Mouse (Mus musculus) embryonic facial prominence, embryonic 10.5 days (tissue): ENCODE results near the gene Tenm2. TPM values are rescaled to one million over a fixed set of nuclear protein-coding genes. Genes with fewer than 3 reads are reported as not detected.

Experiments
- DNase-seq: peaks from one replicate; pipeline ENCODE4 v3.0.0-alpha.2; 2017; ENCODE audit warnings: low spot score
- H3K27ac ChIP-seq: fragments of 300-500 bp; sonication (generic); replicated peaks from 2 replicates; pipeline ENCODE4 v1.5.1; 2016; ENCODE audit warnings: mild to moderate bottlenecking
- H3K27me3 ChIP-seq: fragments of 300-500 bp; sonication (generic); replicated peaks from 2 replicates; pipeline ENCODE4 v1.6.1; 2016; ENCODE audit warnings: low read depth, mild to moderate bottlenecking; ENCODE audit not compliant: poor library complexity, severe bottlenecking
- H3K36me3 ChIP-seq: fragments of 300-500 bp; sonication (generic); replicated peaks from 2 replicates; pipeline ENCODE4 v1.6.1; 2016; ENCODE audit warnings: mild to moderate bottlenecking, moderate library complexity
- H3K4me1 ChIP-seq: fragments of 300-500 bp; sonication (generic); 2 replicates; pipeline ENCODE4 v1.6.1; 2016
- H3K4me3 ChIP-seq: fragments of 300-500 bp; sonication (generic); 2 replicates; pipeline ENCODE4 v1.5.1; 2016; ENCODE audit warnings: mild to moderate bottlenecking, moderate library complexity
- H3K9me3 ChIP-seq: fragments of 300-500 bp; sonication (generic); 2 replicates; pipeline ENCODE4 v1.6.1; 2016; ENCODE audit warnings: mild to moderate bottlenecking
- WGBS: fragments of 180-500 bp; shearing (Covaris S2); methylation state at CpG from one replicate; pipeline ENCODE4 v1.1.7; 2016; 5-methylcytosine and 5-hydroxymethylcytosine counted together
- polyA plus RNA-seq: library from polyadenylated mRNA; unstranded; fragments of >200 nt; fragmentation: Nextera tagmentation; extraction: Ambion mirVana; gene quantifications from 2 replicates; pipeline ENCODE4 v1.2.1, GENCODE M21; 2016

Tenm2 gene
- polyA plus RNA-seq, 1 experiment from 2014 or later = 1.8 TPM

DNA sequence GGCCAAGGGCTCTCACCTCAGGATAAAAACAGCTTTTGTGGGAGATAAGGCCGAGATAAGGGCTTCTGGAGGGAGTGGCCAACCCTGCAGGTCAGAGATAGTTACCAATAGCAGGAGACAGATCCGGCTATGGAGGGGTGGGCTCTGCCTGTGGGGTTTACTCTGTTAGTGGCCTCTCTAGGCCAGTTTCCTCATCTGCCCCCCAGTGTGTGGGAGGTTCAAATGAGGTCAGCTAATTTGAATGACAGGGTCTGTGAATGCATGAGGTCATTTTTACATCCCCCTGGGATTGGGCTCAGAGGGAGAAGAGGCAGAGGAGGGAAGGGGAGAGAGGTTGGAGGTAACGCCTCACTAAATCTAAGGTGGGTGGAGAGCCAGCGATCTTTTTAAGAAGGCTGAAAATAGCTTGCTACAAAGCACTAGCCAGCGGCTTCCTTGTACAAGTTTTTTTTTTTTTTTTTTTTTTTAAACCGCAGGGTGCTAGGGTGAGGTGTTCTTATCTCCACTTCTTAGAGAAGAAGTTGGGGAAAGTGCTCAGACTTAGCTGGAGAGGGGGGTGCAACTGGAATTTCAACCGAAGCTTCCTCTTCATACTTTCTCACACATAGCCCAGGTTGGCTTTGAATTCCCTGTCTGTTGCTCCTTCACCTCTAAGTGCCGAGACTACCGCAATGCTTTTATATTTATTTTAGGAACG is 1235.0 kb downstream of the Tenm2 start:
- Histone ChIP-seq H3K36me3 (no peaks in the 10 kb centered on the region), H3K9me3 (no peaks in the 10 kb centered on the region), H3K27ac (peak overlapping the region; percentile 14; the same call in 1 of the 2 replicates), H3K4me1 (peaks cover 31% of the 10 kb centered on the region), H3K27me3 (peaks cover 43% of the 10 kb centered on the region), H3K4me3 (peak overlapping the region; percentile 48)
- DNase-seq = no peak
- 2% methylated on average over 10 of the region's 10 CpGs for WGBS

DNA sequence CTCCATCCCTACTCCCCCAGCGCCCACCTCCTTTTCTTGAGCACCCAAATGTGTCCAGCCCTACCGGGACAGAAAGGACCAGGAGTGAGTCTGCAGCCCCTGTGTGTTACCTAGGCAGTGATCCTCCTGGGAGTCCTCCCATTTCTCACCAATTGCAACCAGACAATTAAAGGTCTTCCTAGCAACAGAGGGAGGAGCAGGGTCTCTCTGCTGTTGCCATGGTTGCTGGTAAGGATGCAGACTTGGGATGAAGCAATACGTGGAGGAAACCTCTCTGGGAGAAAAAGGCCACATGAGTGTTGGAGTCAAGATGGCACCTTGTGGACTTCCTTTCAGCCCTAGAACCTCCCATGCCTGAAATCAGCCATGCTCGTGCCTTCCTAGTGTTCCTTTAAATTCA is 1235.7 kb downstream of the Tenm2 start:
- 7% methylated on average over 4 of the region's 4 CpGs for WGBS
- DNase-seq = no peak
- Histone ChIP-seq H3K9me3 (no peaks in the 10 kb centered on the region), H3K36me3 (no peaks in the 10 kb centered on the region), H3K4me3 (no peak overlapping the region), H3K27me3 (peaks cover 43% of the 10 kb centered on the region), H3K4me1 (peaks cover 31% of the 10 kb centered on the region), H3K27ac (no peak overlapping the region)

DNA sequence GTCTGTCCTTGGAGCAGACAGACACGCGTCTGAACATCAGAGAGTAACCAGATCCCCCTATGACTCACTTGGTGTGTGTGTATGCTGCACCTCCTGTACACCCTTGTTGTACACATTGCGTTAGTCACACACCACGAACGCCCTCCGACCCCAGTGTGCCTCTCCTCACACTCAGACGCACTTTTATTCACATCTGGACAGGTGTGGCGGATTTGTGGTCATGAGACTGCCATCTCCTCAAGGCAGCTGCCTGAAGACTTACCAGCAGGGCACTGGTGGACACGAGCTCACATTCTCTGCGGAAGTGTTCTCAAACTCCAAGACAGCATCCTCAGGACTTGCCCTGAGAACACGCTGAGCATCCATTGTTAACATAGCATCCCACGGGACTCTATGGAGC is 1237.7 kb downstream of the Tenm2 start:
- H3K4me3 ChIP-seq = no peak overlapping the region
- H3K9me3 ChIP-seq = no peaks in the 10 kb centered on the region
- H3K36me3 ChIP-seq = no peaks in the 10 kb centered on the region
- H3K4me1 ChIP-seq = peaks cover 31% of the 10 kb centered on the region
- peaks cover 31% of the 10 kb centered on the region for H3K27me3 ChIP-seq
- WGBS = 83% methylated on average over 12 of the region's 12 CpGs
- no peak for DNase-seq
- H3K27ac ChIP-seq = no peak overlapping the region

DNA sequence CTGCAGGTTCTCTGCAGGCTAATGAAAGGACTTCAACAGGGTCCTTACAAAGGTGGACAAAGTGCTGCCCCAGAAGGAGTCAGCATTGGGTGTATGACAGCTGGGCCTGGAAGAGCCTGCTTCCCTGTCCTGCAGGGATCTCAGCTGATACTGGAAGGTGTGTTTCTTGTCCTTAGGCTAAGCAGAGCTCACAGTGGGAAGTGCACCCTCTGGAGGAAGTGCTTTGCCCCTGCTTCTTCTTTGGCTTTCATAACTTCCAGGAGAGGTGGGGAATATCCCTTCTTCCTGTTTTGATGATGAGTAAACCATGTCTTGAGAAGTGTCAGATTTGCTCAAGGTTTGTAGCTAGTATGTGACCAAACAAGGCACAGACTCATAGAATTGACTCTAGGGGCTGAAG is 1240.5 kb downstream of the Tenm2 start:
- no peaks in the 10 kb centered on the region for H3K9me3 ChIP-seq
- peaks cover 14% of the 10 kb centered on the region for H3K27me3 ChIP-seq
- H3K27ac ChIP-seq = no peak overlapping the region
- DNase-seq = no peak
- H3K4me1 ChIP-seq = peaks cover 13% of the 10 kb centered on the region
- H3K4me3 ChIP-seq = no peak overlapping the region
- no peaks in the 10 kb centered on the region for H3K36me3 ChIP-seq

DNA sequence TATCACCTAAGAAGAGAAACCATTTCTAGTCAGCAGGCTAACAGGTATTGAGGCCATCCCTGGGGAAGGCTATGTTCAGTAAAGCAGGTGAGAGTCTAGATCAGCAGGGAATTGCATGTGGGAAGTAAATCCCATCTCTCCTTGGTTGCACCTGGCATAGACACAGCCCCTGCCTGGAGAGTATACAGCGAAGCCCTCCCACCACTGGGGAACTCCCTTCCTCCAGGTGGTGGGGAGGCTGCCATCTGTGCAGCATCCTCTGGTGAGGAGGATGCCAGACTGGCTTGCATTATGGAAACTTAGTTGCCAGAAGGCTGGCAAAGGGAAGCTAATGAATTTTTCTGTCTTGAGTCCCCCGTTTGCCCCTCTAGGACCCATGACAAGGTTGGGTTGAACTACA is 1243.9 kb downstream of the Tenm2 start:
- H3K9me3 ChIP-seq = no peaks in the 10 kb centered on the region
- WGBS = 88% methylated on average over 2 of the region's 2 CpGs
- no peak for DNase-seq
- H3K27ac ChIP-seq = no peak overlapping the region
- no peaks in the 10 kb centered on the region for H3K36me3 ChIP-seq
- H3K27me3 ChIP-seq = peaks cover 12% of the 10 kb centered on the region
- no peaks in the 10 kb centered on the region for H3K4me1 ChIP-seq
- no peak overlapping the region for H3K4me3 ChIP-seq

DNA sequence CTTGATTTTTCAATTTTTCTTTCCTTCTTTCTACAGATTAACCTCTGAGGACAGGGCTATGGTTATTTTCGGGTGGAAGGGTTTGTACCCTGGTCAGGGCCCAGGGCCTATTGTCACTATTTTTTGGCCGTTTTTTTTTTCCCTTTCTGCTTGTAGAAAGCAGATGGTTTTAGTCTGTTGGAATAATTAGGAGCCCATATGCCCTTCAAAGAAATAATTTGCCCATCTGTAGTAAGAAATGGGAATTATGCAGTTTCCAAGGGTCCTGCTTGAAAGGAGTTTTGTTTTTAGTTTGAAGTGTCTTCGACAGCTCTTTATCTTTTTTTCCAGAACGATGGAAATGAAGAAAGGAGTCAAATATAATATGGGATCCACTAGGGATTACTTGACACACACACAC is 1245.8 kb downstream of the Tenm2 start:
- Histone ChIP-seq H3K36me3 (no peaks in the 10 kb centered on the region), H3K4me1 (peaks cover 13% of the 10 kb centered on the region), H3K9me3 (no peaks in the 10 kb centered on the region), H3K27me3 (peaks cover 31% of the 10 kb centered on the region), H3K27ac (no peak overlapping the region), H3K4me3 (no peak overlapping the region)
- WGBS = 83% methylated on average over 4 of the region's 4 CpGs
- DNase-seq = no peak

DNA sequence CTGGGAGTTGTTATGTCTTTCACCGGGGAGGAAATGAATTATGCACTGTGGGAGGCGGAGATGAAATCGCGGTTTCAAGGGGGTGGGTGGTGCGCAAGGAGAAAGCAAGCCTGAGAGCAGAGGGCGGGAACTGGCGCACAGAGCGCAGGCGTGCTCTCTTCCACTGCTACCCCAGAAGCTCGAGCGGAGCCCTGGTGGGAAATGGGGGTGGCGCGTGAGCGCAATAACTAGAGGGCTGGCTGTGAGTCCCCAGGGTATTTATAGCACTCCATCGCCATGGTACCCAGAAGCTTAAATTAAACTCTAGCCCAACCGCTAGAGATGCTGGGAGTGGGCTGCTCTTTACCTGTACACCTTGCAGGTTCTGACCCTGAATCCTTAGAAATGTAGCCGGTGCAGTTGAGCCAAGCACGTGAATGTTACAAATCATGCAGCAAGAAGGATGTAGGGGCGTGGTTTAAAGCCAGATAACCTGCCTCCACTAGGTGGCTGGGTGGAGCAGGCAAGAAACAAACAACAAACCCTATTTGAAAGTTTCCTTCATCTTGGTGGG is 1249.8 kb downstream of the Tenm2 start:
- H3K27ac ChIP-seq = peak overlapping the region; percentile 48; the same call in 1 of the 2 replicates
- 1% methylated on average over 19 of the region's 19 CpGs for WGBS
- peaks cover 63% of the 10 kb centered on the region for H3K27me3 ChIP-seq

DNA sequence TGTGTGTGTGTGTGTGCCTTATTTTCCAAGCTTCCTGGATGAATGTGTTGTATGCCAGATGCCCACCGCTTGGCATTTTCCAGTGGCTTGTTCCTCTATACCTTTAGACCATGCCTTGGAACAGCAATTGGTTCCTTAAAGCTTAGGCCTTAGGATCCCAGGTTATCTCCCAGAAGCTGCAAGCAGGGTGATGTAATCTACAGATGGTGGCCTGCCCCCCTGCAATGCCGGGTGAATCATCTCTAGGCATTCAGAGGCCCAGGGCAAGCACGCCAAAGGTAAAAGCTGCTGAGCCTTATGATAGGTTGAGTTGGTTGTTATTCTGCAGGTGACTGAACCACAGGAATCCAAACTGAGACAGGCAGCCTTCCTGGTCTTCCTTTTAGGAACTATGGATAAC is 1253.0 kb downstream of the Tenm2 start:
- WGBS = 88% methylated on average over 3 of the region's 3 CpGs
- H3K27me3 ChIP-seq = peaks cover 89% of the 10 kb centered on the region
- H3K4me1 ChIP-seq = peaks cover 39% of the 10 kb centered on the region
- no peak overlapping the region for H3K4me3 ChIP-seq
- no peaks in the 10 kb centered on the region for H3K36me3 ChIP-seq
- DNase-seq = no peak
- no peaks in the 10 kb centered on the region for H3K9me3 ChIP-seq
- H3K27ac ChIP-seq = no peak overlapping the region

More for the DNA sequence above, 1249.8 kb downstream of the Tenm2 start:
- H3K9me3 ChIP-seq = no peaks in the 10 kb centered on the region
- peaks cover 13% of the 10 kb centered on the region for H3K4me1 ChIP-seq
- peak overlapping the region; percentile 50 for H3K4me3 ChIP-seq
- peak; percentile 54 for DNase-seq
- H3K36me3 ChIP-seq = no peaks in the 10 kb centered on the region

DNA sequence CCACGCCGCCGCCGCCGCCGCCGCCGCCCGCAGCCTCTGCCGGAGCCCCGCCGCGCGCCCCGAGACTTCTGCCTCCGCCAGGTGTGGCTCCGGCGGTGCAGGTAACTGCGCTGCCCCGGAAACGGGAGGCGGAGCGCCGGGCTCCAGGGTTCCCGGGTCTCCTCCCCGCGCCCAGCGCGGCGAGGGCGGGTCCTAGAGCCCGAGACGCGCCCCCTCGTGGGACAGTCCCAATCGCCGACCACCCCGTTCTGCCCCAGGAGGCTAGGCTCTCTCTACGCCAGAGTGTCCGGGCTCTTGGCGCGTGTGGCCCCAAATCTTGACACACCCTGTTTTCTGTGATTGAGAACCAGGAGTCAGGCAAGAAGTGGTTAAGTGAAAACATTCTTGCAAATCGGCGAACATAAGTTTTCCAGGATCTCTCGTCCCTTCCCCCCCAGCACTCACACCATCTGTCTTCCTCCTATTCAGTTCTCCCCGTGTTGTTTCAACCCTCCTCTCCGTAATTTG is 1255.3 kb downstream of the Tenm2 start, which contains the start of gene Wwc1:
TSS of gene Wwc1 (minus strand) at position 117 of the 507 bp plus-strand sequence.
- H3K9me3 ChIP-seq = no peaks in the 10 kb centered on the region
- H3K27me3 ChIP-seq = peaks cover 79% of the 10 kb centered on the region
- peak within 1 kb of the TSS; percentile 86 for H3K27ac ChIP-seq
- H3K4me3 ChIP-seq = peak within 1 kb of the TSS; percentile 78
- peaks cover 46% of the 10 kb centered on the region for H3K4me1 ChIP-seq
- 3% methylated on average over 47 of the region's 47 CpGs for WGBS
- DNase-seq = peak; percentile 82
- no peaks in the 10 kb centered on the region for H3K36me3 ChIP-seq

DNA sequence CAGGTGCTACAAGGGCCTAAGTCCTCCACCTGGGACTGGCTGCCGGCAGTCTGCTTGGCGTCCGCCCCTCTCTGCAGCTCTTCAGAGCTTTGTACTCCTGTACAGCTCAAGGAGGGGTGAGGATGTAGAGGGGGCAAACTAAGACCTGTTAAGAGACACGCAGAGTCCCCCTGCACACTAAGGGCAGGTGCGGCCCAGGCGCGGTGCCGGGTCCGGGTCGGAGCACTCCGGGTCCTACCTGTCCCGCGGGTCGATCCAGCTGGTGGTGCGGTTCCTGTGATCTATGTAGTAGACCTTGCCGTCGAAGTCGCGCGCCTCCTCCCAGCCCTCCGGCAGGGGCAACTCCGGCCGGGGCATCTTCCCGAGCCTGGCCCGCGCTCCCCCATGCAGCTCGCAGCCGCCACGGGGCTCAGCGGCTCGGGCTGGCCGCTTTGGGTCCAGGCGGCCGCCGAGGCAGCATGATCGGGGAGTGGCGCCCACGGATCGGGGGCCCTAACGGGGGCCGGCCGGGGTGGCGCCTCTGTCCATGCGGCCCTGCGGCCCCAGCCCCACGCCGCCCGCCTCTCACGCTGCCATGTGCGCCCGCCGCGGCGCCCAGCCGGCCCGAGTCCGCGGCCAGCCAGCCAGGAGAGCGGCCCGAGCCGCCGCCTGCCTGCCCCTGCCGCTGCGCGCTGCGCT is 1255.9 kb downstream of the Tenm2 start:
- WGBS = 2% methylated on average over 66 of the region's 66 CpGs
- DNase-seq = no peak
- Histone ChIP-seq H3K4me1 (peaks cover 43% of the 10 kb centered on the region), H3K4me3 (peak overlapping the region; percentile 78), H3K27me3 (peaks cover 73% of the 10 kb centered on the region), H3K27ac (peak overlapping the region; percentile 86), H3K9me3 (no peaks in the 10 kb centered on the region), H3K36me3 (no peaks in the 10 kb centered on the region)

DNA sequence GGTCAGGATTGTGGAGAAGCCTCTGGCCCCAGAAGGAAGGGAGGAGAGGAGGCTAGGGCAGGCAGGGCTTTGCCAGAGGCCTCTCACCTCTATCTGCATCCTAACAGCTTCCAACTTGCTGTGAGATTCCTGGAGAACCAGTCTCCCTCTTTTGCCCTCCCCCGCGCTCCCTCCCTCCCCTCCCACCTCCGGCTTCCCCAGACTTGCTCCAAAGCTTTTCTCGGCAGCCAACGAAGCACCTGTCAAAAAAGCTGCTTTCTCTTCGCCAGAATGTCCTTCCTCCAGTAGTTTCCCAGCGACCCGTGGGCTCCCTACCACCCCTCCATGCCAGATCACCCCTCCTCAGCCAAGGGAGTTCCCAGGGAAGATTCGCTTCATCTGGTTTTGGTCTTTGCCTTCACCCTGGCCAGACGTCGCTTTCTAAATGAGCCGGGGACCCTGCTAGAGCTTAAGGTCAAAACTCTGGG is 1256.5 kb downstream of the Tenm2 start:
- peak; percentile 47 for DNase-seq
- Histone ChIP-seq H3K36me3 (no peaks in the 10 kb centered on the region), H3K4me1 (peaks cover 43% of the 10 kb centered on the region), H3K9me3 (no peaks in the 10 kb centered on the region), H3K27ac (peak overlapping the region; percentile 86), H3K4me3 (peak overlapping the region; percentile 78), H3K27me3 (peaks cover 68% of the 10 kb centered on the region)
- WGBS = 3% methylated on average over 12 of the region's 12 CpGs

DNA sequence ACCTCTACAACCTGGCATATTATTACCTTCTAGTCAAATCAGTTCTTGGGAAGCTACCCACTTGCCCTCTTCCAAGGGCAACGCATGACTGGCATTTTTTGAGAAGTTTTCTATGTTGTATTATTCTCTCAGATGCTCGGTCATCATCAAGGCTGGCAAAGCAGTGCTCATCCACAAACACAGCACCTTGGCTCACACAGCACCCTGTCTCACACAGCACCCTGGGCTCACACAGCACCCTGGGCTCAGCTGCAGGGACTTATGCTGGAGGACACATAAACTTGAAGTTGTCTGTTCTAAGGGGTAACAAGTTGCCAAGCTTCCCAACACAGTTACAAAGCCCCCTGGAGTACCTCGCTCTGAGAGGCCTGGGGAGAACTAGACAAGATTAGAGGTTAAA is 1258.0 kb downstream of the Tenm2 start:
- H3K4me3 ChIP-seq = peak overlapping the region; percentile 78; the same call in 1 of the 2 replicates
- no peak for DNase-seq
- peaks cover 60% of the 10 kb centered on the region for H3K27me3 ChIP-seq
- no peaks in the 10 kb centered on the region for H3K9me3 ChIP-seq
- no peak overlapping the region for H3K27ac ChIP-seq
- 84% methylated on average over 3 of the region's 3 CpGs for WGBS
- H3K4me1 ChIP-seq = peaks cover 53% of the 10 kb centered on the region
- no peaks in the 10 kb centered on the region for H3K36me3 ChIP-seq
